Mouse (Mus musculus) C3H10T1/2 (cell line): ENCODE results near the gene Msantd2. TPM values are rescaled to one million over a fixed set of nuclear protein-coding genes. Genes with fewer than 3 reads are reported as not detected.

ENCODE experiments used
- polyA plus RNA-seq, 2 experiments: library from polyadenylated mRNA; unstranded; fragments of >200 nt; fragmentation: generic; extraction: Trizol; gene quantifications; one replicate each; pipeline ENCODE4 v1.2.1; 2012; ENCODE audit warnings: missing spikeins in 2 of 2

The Msantd2 gene
- polyA plus RNA-seq: 1 to 10 TPM in 1 of 2 experiments, under 1 TPM in 1; 0.94 to 7.4 TPM

DNA sequence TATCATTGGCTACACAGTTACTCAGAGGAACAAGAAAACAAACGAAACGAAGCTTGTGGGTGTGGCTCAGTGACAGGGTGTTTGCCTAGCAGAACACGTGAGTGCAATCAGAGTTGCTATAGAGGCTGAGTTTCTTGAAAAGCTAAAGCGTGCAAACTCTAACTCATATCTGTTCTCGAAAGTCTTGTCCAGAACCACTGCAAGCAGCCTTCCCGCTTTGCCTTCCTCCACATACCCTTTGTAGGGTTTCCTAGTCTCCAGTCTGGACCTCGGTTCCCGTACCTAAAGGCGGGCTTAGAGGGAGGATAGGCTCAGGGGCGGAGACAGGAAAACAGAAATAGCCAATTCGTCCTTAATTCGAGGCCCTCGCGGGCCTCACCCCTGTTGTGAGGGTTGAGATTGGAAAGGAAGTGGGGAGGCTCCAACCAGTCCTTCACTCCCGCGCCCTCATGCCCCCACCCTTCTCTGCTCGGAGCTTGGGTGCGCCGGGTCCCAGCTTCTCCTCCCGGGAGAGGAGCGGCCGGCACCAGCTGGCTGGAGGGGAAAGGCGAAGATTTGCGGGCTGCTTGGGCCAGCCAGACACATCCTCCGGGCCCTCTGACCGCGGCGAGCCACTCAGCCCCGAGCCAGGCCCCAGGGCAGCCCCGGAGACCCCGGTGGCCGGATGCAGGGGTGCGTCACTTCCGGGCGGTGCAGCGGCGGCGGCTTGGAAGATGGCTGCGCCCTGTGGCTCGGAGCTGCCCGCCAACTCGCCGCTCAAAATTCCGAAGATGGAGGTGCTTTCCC lies at the start of gene Msantd2:
Gene Msantd2, plus strand, starts transcription at position 709 of the 786 bp plus-strand sequence.

DNA sequence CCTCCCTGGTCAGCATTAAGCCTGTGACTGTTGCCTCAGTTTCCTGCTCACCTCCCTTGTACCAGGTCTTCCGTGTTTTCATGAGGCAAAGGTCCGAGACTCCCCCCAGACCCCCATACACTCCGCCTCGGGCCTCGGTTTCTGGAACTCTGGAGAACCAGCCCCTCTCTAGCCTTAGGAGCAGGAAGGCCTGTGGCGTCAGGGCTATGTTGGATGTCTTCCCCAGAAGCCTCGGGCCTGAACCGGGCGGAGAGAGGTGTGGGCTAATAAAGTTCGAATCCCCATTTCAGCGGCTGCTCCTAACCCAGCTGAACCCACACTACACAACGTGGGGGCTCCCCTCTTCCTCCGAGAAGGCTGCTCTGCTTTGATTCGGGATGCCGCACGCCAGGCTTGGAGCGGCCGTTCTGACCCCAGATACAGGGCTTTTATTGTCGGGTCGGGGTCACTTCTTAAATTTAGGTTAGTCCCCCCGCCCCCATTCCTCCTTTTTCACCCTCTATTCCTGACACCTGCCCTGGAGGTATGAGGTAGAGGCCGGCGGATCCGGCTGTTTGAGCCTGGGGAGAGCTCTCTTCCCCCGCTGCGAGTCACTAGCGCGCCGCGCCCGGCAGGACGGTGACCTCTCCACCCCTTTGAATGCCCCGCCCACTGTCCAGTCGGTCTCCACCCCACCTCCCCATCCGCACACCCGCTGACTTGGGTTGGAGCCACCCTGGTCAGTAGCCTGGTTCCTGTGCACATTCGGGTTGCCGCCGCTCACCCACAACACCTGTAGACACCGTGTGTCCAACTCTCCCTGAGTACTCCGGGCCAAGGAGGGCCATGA lies 38.5 kb downstream of the Msantd2 start, which contains the start of gene Esam:
Gene Esam, plus strand, starts transcription at position 683 of the 829 bp plus-strand sequence.

DNA sequence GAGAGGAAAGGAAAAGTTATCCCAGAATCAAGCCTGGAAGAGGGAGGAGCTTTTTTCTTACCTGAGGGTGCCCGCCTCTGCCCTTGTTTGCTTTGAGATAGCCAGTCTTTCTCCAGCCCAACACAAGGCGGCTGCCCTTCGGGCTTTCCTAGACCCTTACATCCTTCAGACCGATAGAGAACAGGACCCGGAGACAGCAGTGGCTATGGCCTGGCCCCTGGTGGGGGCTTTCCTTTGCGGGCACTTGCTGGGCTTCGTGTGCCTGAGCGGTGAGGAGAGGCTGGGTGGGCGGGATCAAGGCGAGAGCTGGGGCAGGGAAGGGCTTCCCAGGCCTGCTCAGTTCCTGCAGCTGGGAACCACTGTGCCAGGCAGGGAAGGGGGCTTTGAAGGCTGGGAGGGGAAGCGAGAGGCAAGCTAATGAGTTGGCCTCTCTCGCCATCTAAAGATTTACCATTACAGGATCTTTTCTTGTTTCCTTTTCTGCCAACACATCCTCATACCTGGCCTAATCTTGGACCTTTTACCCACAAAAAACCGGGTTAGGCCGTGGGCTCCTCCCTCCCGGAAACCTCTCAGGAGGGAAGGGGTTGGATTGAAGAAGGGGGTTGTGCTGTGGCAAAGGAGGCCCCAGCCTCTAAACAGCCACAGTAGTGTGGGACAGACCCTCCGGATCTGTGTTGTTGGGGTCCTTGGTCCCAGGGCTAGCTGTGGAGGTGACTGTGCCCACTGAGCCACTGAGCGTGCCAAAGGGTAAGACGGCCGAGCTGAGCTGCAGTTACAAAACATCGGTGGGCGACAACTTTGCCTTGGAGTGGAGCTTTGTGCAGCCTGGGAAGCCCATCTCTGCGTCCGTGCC lies 50.3 kb downstream of the Msantd2 start, which contains the start of gene Vsig2:
Gene Vsig2, plus strand, starts transcription at position 86 of the 856 bp plus-strand sequence.

DNA sequence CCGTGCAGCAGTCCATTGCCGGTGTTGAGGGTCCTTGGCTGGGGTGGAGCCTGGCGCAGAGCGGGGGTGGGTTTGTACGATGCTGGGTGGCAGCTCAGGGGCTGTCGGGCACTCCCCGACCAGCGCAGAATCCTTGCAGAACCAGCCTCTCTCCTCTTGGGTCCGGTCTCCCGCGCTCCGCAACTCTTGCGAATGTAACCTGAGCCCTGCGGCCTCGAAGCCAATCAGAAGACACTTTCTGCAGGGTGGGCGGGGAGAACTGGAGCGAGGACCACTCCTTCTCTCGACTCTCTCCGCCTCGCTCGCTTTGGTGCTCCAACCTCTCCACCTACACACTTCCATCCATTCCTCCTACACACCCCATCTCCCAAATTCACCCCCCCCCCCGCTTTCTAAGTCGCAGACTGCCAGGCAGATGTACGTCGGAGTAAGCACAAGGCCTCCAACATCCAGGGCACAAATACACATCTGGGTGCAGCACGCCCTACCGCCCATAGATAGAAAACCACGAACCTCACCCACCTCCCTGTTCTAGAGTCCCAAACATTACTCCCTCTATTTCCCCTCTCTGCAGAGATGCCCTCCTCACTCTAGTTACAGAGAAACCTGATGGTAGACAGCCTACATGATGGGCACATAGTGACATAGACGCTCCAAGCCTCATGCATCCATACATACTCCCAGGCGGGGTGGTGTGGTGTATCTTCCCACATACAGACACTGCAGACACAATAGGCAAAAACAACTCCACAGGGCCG lies 63.6 kb downstream of the Msantd2 start, which contains the start of gene Nrgn:
Gene Nrgn, minus strand, starts transcription at position 369 of the 758 bp plus-strand sequence.

DNA sequence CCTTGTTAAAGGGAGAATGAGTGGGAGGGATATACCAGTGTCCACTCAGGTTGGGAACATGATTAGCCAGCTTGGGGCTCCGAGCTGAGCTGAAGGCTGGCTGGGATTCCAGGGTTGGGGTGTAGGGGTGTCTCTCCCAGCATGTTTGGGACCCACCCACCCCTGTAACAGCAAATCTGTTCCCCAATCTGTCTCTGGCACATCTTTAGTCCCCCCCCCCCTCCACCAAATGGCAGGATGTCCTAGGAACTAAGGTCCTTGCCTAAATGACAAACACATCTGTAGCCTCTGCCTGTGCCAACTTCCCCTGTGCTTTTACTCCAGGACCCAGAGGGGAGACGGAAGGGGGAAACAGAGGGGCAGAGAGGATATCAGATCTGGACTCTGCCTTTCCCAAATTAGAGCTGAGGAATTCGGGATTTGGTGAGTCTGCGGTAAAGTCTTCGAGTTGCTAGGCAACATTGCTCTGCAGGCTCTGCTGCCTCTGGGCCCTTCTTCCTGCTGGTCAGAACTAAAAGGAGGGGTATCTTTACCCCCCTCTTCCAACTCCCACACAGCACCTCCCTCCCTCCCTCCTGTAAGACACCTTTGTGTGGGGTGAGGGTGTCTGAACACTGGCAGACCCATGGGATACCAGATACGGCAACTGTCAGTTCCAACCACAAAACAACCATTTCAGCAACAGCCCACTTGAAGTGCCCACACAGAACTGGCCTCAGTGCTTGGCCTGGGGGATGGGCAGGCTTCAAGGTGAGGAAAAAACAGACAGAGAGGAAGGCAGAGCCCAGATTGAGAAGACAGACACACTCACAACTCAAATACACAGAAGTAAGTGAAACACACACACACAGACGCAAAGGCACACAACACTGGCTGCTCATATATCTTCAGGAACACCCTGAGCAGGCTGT lies 66.0 kb downstream of the Msantd2 start, which contains the start of gene Siae:
Gene Siae, plus strand, starts transcription at position 861 of the 911 bp plus-strand sequence.

Other genes starting within 250 kb of the Msantd2 start
- under 1 TPM; 0.35 to 0.39 TPM for gene Slc37a2, start 233.6 kb upstream of the Msantd2 start, polyA plus RNA-seq
- gene Ccdc15, start 140.9 kb upstream of the Msantd2 start, polyA plus RNA-seq: under 1 TPM; 0.12 to 0.51 TPM
- gene Hepacam, start 122.0 kb upstream of the Msantd2 start, polyA plus RNA-seq: not detected
- not detected for gene Robo4, start 87.4 kb upstream of the Msantd2 start, polyA plus RNA-seq
- gene Robo3, start 56.1 kb upstream of the Msantd2 start, polyA plus RNA-seq: under 1 TPM; 0.04 to 0.28 TPM
- under 1 TPM; 0.01 to 0.08 TPM for gene Esam, start 38.8 kb downstream of the Msantd2 start, polyA plus RNA-seq
- gene Vsig2, start 49.9 kb downstream of the Msantd2 start, polyA plus RNA-seq: not detected
- gene Nrgn, start 63.6 kb downstream of the Msantd2 start, polyA plus RNA-seq: under 1 TPM; 0.14 to 0.67 TPM
- 10 to 100 TPM in 1 of 2 experiments, under 1 TPM in 1; 0.94 to 11.9 TPM for gene Siae, start 66.4 kb downstream of the Msantd2 start, polyA plus RNA-seq
- 1 to 10 TPM; 2.4 to 9.2 TPM for gene Spa17, start 124.4 kb downstream of the Msantd2 start, polyA plus RNA-seq
- 100 to 1,000 TPM in 1 of 2 experiments, 10 to 100 TPM in 1; 80.8 to 129 TPM for gene Tbrg1, start 168.0 kb downstream of the Msantd2 start, polyA plus RNA-seq
- gene Panx3, start 179.9 kb downstream of the Msantd2 start, polyA plus RNA-seq: under 1 TPM in 1 of 2 experiments, not detected in 1; 0.02 TPM
- gene Olfr160, start 226.9 kb downstream of the Msantd2 start, polyA plus RNA-seq: not detected